Mouse (Mus musculus) left cerebral cortex, adult 18-20 months (tissue): ENCODE measurements around the gene Ldb2. TPM values are rescaled to one million over a fixed set of nuclear protein-coding genes. Genes with fewer than 3 reads are reported as not detected.

Experiments used
- DNase-seq, 2 experiments: peaks; one replicate each; pipeline ENCODE4 v3.0.0; 2021 to 2022; ENCODE audit warnings: low spot score in 2 of 2, mixed read lengths in 1 of 2
- total RNA-seq, 2 experiments: library from RNA; stranded (reverse); gene quantifications; 2 replicates each; pipeline ENCODE4 v1.2.3; 2021

Gene Ldb2
- total RNA-seq, 2 experiments from 2014 or later = 56.2 to 62.7 TPM

- DNase-seq = no peak
These were observed 152.7 kb downstream of the Ldb2 start for GRCm38 (mm10) chr5:44646842-44647190.

- DNase-seq = no peak
These were observed 153.3 kb downstream of the Ldb2 start for GRCm38 (mm10) chr5:44645952-44646841.

GRCm38 (mm10) chr5:44643079-44643478 lies 156.4 kb downstream of the Ldb2 start:
- DNase-seq = no peak

- no peak for DNase-seq
These were observed 158.4 kb downstream of the Ldb2 start for GRCm38 (mm10) chr5:44641060-44641459.

DNA sequence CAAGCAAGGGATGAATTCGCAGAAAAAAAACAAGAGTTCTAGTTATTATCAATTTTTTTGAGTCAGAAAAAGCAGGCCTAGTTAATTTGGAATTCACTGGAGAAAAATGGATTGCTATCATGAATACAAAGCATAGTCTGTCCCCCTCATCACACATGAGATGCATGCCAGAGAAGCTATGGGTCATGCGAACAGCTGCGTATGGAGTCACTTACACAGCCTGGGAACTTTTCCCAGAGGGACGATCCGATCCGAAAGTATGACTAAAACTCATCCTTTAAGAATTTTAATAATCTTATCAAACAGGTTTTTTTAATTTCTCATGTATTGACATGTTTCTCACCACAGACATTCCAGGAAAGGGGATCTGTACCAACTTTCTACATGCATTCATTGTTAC lies 163.9 kb downstream of the Ldb2 start:
- no peak for DNase-seq

GRCm38 (mm10) chr5:44629034-44629625 lies 170.3 kb downstream of the Ldb2 start:
- DNase-seq = no peak

GRCm38 (mm10) chr5:44627487-44627886 lies 172.0 kb downstream of the Ldb2 start:
- no peak for DNase-seq

DNA sequence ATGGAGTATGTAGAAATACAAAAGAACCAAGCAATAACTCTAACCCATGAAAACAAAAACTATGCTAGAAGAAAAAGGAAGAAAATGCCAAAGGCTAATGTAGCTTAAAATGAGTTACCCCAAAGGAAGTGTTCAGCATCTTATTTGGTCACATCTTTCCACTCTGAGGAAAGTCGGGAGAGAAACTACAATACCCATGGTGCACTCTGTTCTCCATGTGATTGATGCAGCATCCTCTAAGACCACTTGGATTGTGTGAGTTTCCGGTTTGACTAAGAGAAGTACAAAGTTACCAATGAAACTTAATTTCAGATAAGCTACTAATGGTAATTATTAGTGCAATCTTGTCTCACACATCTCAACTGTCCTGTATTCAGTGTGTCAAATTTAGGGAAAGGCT lies 172.6 kb downstream of the Ldb2 start:
- DNase-seq = no peak

DNA sequence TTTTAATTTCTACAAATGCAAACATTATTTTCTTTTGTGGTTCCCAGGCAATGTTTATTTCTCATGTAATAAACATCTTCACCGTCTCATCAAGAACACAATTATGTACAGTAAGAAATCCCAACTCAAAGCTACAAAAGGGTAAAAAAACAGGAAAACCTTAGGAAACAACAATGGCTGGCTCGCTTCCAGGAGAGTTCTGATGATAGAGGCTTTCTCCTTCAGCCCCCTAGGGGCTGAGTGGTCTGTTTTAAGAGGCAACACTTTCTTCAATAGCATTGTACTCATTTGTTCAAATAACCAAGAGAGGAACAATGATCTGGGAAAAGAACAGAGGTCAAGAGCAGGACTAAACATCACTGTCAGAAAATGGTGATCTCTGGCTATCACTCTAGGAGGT lies 173.4 kb downstream of the Ldb2 start:
- no peak for DNase-seq

GRCm38 (mm10) chr5:44615677-44616076 lies 183.8 kb downstream of the Ldb2 start:
- DNase-seq = no peak

- peak in 1 of 2 experiments; percentile 13 for DNase-seq
These were observed 190.6 kb downstream of the Ldb2 start for GRCm38 (mm10) chr5:44608901-44609300.

DNA sequence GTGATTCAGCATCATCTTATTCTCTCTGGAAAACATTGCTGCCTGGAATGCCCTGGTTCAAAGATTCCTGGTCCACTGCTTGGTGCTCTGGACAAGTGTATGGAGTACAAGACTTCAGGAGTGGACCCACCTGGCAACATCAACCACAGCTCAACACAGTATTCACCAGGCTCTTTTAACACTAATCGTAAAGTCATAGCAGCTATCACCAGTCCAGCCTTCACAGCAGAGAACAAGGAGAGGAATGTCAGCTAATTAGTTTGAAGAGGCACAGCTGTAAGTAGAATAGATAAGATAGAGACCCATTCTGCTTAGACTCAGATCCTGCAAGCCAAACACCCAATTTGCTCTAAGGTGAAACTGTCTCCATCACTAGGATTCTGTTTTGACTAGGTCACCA lies 198.1 kb downstream of the Ldb2 start:
- DNase-seq = no peak

DNA sequence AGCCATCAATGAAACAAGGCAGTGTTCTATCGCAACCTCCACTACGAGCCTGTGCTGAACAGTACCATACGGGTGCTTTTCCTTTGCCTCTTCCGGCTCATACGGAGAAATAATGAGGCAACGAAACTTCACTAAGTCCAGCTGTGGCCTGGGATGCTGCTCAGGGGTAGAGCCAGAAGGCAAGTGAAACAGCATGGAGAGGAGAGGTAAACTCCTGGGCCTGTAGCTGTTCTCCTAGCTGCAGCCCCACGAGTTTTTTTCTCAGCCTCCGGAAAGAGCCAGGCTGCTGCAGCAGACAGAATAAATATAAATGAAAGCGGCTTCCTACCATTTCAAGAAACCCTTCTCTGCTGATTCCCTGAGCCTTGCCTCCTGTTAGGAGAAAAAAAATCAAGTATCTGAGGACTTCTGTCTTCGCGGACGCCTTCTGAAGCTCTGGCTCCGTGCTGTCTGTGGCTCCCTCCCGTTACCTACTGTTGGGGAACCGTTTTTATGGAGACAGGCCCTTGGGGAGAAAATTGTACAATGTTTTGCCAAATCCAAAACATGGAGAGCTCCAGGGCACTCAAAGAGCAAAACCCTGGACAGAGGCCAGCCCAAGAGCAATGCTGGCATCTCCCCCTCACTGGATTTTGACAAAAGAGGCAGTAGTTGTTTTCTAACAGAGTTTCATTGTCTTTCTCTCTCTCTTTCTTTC lies 205.8 kb downstream of the Ldb2 start:
- peak; percentile 5 to 33 for DNase-seq

DNA sequence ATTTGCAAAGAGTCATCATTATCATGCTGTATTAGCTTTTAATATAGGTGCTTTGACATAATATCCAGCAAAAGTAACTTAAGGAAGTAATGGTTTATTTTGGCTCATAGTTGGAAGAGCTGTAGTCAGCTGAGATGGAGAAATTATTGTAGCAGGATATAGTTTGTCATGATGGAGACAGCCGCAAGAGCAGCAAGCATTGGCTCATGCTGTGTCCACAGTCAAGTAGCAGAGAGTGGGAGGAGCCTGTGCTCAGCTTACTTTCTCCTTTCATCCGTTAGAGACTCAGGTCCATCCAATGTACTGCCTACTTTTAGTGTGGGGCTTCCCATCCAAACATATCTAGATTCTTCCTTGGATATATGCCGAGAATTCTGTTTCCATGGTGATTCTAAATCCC lies 208.7 kb downstream of the Ldb2 start:
- DNase-seq = no peak

DNA sequence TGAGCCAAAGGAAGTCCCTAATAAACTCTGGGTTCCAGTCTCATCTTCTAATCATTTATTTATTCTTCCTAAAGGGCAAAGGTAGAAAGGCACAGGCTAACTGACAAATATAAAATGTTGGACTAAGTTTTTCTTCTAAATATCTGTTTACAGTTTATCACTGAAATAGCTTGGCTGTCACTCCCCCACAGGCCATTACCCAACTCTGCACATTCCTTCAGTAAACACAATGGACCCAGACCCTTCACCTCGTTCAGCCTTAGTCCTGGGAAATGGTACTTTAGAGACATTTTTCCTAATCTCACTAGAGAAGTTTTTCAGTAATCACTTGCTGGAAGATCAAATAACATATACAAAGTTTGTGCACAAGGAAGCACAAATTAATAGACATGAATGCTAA lies 210.2 kb downstream of the Ldb2 start:
- no peak for DNase-seq

- DNase-seq = no peak
These were observed 212.9 kb downstream of the Ldb2 start for GRCm38 (mm10) chr5:44586571-44586970.

- DNase-seq = peak in 1 of 2 experiments; percentile 3
These were observed 219.5 kb downstream of the Ldb2 start for GRCm38 (mm10) chr5:44579899-44580459.

DNA sequence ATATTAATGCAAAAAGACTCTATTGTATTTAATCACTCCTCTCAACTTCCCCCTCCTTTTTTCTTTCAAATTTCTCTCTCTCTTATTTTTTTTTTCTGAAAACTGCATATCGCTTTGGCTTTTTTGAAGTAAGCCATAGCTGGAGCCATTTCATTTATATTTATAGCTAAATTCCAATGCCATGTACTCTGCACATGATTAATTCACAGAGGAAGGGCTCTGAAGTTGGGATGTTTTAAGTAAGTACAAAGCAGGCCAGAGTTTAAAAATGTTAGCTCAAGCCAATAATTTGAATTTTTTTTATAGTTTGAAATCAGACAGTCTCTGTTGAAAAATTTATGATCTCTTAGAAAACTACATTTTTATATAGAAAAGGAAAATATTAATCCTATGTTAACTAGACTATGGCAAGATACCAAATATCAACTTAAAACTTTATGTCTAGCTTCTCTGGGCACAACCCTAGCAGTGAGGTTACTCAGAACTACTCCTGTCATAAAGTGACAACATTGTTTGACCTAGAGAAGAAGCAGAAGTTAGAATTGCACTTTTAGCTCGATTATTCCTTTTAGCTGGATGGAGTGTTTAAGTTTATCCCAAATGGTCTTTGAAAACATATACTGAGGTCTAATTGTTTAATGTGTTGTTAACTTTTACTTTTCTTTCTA lies 222.7 kb downstream of the Ldb2 start:
- DNase-seq = no peak

- DNase-seq = no peak
These were observed 224.8 kb downstream of the Ldb2 start for GRCm38 (mm10) chr5:44574681-44575080.

DNA sequence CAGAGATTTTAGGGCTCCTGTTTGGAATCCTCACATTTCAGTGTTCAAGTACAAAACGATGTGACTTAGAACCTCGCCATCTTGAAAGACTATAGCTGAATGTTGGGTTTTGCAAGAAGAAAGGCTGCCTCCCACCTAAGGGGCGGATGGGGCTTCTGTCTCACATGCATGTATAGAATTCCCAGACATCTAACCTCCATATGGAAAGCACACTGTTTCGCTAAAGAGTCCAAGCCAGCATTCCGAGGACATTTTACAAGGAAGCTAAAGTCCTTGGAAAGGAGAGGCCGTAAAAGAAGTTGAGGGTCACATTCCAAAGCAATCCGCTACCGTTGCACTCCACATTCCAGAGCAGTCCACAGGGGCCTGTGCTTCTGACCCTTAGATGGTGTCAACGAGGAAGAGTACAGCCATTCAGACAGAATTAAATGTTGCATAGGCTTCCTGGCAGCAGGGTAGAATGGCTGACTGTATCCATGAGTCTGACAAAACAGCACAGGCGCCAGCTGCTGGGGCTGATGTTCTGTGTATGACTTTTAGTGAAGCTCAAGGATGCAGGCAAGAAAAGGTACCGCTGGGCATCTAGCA lies 245.6 kb downstream of the Ldb2 start:
- no peak for DNase-seq

DNA sequence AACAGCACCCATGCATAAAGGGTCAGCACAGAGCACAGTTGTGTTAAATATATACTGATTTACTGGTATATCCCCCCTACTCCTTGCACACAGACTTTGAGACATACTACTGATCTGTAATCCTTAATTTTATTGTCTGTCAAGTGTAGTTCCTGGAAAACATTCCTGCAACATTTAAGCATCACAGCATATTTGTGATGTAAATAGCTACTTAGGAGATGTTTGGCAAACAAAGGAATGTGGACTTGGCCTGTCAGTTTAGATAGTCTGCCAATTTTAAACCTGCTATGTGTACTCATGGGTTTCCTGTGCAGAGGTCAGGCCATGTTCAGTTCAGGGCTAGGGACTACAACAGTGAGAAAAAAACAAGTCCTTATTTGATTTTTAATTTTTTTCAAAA lies 246.3 kb downstream of the Ldb2 start:
- DNase-seq = no peak
